Mouse (Mus musculus): Measurements from ENCODE around the gene Srcin1. TPM values are rescaled to one million over a fixed set of nuclear protein-coding genes. Genes with fewer than 3 reads are reported as not detected.

Srcin1 gene
- polyA plus RNA-seq, 1 experiment = 7.0 TPM

DNA sequence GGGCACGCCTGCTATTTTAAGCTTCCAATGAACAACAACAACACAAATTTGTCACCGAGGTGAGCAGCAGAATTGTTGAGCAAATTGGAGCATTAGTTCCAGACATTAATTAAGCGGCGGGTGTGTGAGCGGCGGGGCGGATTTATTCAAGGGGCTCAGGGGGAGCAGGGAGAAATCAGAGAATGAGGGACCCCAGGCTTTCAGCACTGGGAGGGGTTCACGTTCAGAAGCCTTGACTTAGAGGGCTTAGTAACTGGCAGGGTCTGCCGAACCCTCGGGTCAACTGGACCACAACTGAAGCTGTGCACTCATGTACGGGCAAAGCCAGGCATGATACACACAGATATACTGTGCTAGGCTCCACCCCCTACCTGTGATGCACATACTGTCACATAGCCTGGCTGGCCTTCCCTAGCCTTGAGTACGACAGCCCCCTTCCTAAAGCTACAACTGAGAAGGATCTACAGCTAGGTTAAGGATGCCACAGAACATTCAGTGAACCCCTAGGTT is 38.4 kb downstream of the Srcin1 start:
- DNase-seq = no peak
- TF ChIP-seq POLR2A (IDR thresholded peaks at IDR 0.05; ENCODE audit: borderline replicate concordance, extremely low read depth, low read depth, low read length) (no peak), CTCF (IDR thresholded peaks at IDR 0.05; ENCODE audit: insufficient read depth, low read length) (no peak)
- Histone ChIP-seq H3K4me3 (replicated peaks; ENCODE audit: extremely low read depth, low read depth, low read length) (no peak overlapping the region), H3K4me1 (ENCODE audit: control insufficient read depth, insufficient read depth, low read length) (peaks cover 3% of the 10 kb centered on the region; the same call in 1 of the 2 replicates)
- 55% methylated on average over 12 of the region's 12 CpGs for WGBS

DNA sequence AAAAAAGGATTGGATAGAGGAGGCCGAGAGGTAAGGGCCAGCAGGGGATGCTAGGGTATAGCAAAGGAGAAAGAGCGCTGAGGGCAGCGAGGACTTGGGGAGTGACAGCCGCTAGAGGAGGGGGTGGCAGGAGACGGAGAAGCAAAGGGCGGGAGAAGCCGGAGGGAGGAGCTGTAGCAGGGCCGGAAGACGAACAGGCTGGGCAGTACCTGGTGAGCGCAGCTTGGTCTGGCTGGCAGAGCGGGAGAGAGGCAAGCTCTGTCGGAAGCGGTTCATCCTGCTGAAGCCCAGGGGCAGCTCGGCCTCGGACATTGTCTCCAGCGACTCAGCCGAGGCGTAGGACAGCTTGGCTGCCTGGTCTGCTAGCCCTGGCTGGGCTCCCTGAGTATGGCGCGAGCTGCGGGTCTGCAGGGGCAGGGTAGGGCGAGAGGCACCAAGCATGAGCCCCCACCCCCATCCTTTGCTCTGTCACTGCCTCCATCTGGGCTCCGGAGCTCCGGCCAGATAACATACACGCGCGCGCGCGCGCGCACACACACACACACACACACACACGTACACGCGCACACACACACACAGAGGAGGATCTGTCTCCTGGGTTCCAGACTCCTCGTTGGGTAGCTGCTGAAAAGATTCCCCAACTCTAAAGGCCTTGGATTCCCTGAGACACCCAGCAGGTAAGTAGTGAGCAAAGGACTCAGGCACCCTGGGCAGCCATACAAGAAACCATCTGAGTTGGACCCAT is 39.0 kb downstream of the Srcin1 start:
- no peak for TF ChIP-seq CTCF (IDR thresholded peaks at IDR 0.05; ENCODE audit: insufficient read depth, low read length)
- TF ChIP-seq POLR2A (IDR thresholded peaks at IDR 0.05; ENCODE audit: borderline replicate concordance, extremely low read depth, low read depth, low read length) = no peak

GRCm38 (mm10) chr11:97536083-97536747 is 39.8 kb downstream of the Srcin1 start:
- H3K4me1 ChIP-seq (ENCODE audit: control insufficient read depth, insufficient read depth, low read length) = peaks cover 6% of the 10 kb centered on the region; the same call in 1 of the 2 replicates
- DNase-seq = no peak
- WGBS = 25% methylated on average over 35 of the region's 35 CpGs
- TF ChIP-seq POLR2A (IDR thresholded peaks at IDR 0.05; ENCODE audit: borderline replicate concordance, extremely low read depth, low read depth, low read length) (no peak), CTCF (IDR thresholded peaks at IDR 0.05; ENCODE audit: insufficient read depth, low read length) (no peak)
- no peak overlapping the region for H3K4me3 ChIP-seq (replicated peaks; ENCODE audit: extremely low read depth, low read depth, low read length)

More for the DNA sequence above, 39.0 kb downstream of the Srcin1 start:
- DNase-seq = no peak
- WGBS = 8% methylated on average over 36 of the region's 36 CpGs
- Histone ChIP-seq H3K4me3 (replicated peaks; ENCODE audit: extremely low read depth, low read depth, low read length) (no peak overlapping the region), H3K4me1 (ENCODE audit: control insufficient read depth, insufficient read depth, low read length) (peaks cover 5% of the 10 kb centered on the region; the same call in 1 of the 2 replicates)

DNA sequence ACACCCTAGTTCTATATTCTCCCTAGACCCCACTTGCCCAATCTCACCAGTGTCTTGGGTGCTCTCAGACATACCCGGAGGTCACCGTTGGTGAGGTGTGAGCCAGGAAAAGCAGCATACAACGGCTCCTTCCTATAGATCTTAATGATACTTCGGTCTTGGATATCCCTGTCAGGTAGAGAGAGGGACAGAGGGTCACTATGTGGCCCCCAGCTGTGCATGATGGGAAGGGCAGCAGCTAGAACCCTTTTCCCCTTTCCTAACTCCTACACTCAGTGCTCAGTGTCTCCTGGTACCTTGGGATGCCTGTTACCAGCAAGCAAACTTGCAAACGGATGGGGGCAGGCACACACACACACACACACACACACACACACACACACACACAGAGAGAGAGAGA is 40.3 kb downstream of the Srcin1 start:
- WGBS = 53% methylated on average over 4 of the region's 5 CpGs
- TF ChIP-seq CTCF (IDR thresholded peaks at IDR 0.05; ENCODE audit: insufficient read depth, low read length) (no peak), POLR2A (IDR thresholded peaks at IDR 0.05; ENCODE audit: borderline replicate concordance, extremely low read depth, low read depth, low read length) (no peak)
- no peak overlapping the region for H3K4me3 ChIP-seq (replicated peaks; ENCODE audit: extremely low read depth, low read depth, low read length)
- peaks cover 6% of the 10 kb centered on the region; the same call in 1 of the 2 replicates for H3K4me1 ChIP-seq (ENCODE audit: control insufficient read depth, insufficient read depth, low read length)
- no peak for DNase-seq

GRCm38 (mm10) chr11:97535308-97535630 is 40.7 kb downstream of the Srcin1 start:
- no peak for TF ChIP-seq CTCF (IDR thresholded peaks at IDR 0.05; ENCODE audit: insufficient read depth, low read length)
- no peak for TF ChIP-seq POLR2A (IDR thresholded peaks at IDR 0.05; ENCODE audit: borderline replicate concordance, extremely low read depth, low read depth, low read length)
- DNase-seq = no peak
- 36% methylated on average over 5 of the region's 5 CpGs for WGBS
- Histone ChIP-seq H3K4me1 (ENCODE audit: control insufficient read depth, insufficient read depth, low read length) (peaks cover 6% of the 10 kb centered on the region; the same call in 1 of the 2 replicates), H3K4me3 (replicated peaks; ENCODE audit: extremely low read depth, low read depth, low read length) (no peak overlapping the region)

- TF ChIP-seq POLR2A (IDR thresholded peaks at IDR 0.05; ENCODE audit: borderline replicate concordance, extremely low read depth, low read depth, low read length) = no peak
- no peak for TF ChIP-seq CTCF (IDR thresholded peaks at IDR 0.05; ENCODE audit: insufficient read depth, low read length)
- no peak for DNase-seq
- Histone ChIP-seq H3K4me3 (replicated peaks; ENCODE audit: extremely low read depth, low read depth, low read length) (no peak overlapping the region), H3K4me1 (ENCODE audit: control insufficient read depth, insufficient read depth, low read length) (peaks cover 6% of the 10 kb centered on the region; the same call in 1 of the 2 replicates)
- 12% methylated on average over 94 of the region's 95 CpGs for WGBS
Observed at GRCm38 (mm10) chr11:97534442-97535307, 41.3 kb downstream of the Srcin1 start.

DNA sequence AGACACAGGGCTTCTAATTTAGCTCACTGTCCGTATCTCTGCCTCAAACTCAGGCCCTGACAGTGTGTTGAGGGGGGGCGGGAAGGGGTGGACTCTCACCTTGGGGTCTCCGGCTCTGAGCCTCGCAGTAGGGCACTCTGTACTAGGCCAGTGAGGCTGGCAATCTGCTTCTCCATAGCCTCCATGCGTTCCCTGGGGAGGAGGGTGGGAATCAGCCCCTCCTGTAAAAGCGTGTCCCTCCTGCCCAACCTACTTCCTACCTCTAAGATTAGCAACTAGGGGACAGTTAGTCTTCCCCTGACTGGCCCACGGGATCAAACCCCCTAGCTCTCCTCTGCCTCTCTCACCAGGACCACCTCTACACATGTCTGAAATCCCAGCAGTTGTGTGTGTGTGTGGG is 42.3 kb downstream of the Srcin1 start:
- no peak overlapping the region for H3K4me3 ChIP-seq (replicated peaks; ENCODE audit: extremely low read depth, low read depth, low read length)
- DNase-seq = no peak
- WGBS = 31% methylated on average over 7 of the region's 7 CpGs
- TF ChIP-seq POLR2A (IDR thresholded peaks at IDR 0.05; ENCODE audit: borderline replicate concordance, extremely low read depth, low read depth, low read length) (no peak), CTCF (IDR thresholded peaks at IDR 0.05; ENCODE audit: insufficient read depth, low read length) (no peak)
- H3K4me1 ChIP-seq (ENCODE audit: control insufficient read depth, insufficient read depth, low read length) = peaks cover 6% of the 10 kb centered on the region; the same call in 1 of the 2 replicates

DNA sequence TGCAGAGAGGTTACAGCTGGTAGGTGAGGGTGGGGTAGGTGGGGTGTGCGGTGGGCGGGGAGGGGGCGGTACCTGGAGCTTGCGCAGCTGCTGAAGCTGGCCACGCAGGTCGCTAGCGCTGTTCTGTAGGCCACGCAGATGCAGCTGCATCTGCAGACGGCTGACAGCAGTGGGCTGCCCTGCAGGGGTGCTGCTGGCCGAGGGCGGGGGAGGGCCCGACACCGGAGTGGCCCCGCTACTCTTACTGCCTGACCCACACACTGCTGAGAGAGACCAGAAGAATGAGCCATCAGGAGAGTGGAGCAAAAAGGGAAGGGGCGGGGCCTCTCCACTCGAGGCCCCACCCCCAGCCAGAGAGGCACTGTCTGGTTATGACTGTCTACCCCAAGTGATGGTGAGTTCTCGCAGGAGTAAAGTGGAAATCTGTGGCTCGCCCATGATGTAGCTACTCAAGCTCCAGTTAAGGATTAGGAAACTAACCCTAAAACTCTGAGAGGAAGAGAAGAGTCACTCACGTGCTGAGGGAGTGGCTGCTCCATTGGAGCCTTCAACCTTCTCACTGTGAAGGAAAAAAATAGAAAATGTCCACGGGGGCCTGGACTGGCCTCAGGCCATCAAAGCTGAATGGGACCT is 42.9 kb downstream of the Srcin1 start:
- H3K4me3 ChIP-seq (replicated peaks; ENCODE audit: extremely low read depth, low read depth, low read length) = no peak overlapping the region
- peaks cover 6% of the 10 kb centered on the region; the same call in 1 of the 2 replicates for H3K4me1 ChIP-seq (ENCODE audit: control insufficient read depth, insufficient read depth, low read length)
- 12% methylated on average over 20 of the region's 20 CpGs for WGBS
- DNase-seq = no peak
- no peak for TF ChIP-seq CTCF (IDR thresholded peaks at IDR 0.05; ENCODE audit: insufficient read depth, low read length)
- TF ChIP-seq POLR2A (IDR thresholded peaks at IDR 0.05; ENCODE audit: borderline replicate concordance, extremely low read depth, low read depth, low read length) = no peak

Data from lung, adult 2 months (tissue).